Mouse (Mus musculus): ENCODE measurements around the gene Mdm1. TPM values are rescaled to one million over a fixed set of nuclear protein-coding genes. Genes with fewer than 3 reads are reported as not detected.

The Mdm1 gene
- polyA plus RNA-seq, 1 experiment from 2014 or later = 32.7 TPM

DNA sequence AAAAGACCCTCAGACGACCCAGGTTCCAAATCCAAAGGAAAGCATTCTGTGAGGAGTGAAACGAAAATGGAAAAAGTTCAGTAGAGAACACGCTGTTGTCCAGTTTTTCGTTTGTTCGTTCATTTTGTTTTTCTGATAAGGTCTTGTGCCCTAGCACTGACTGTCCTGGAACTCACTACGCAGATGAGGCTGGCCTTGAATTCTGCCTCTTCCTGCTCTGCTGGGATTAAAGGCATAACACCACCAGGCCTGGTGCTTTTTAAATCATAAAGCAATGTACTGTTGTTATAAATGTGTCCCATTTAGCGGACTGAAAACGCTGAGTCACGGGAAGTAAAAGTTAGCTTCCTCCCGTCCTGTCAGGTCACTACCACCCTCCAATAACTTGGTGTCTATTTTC is 37.7 kb upstream of the Mdm1 start:
- 79% methylated on average over 10 of the region's 10 CpGs for WGBS
- ATAC-seq = no peak
- Histone ChIP-seq H3K9me3 (ENCODE audit: control insufficient read depth, low read length) (no peaks in the 10 kb centered on the region), H3K27ac (ENCODE audit: low read length) (no peak overlapping the region), H3K4me2 (ENCODE audit: low read length) (no peak overlapping the region), H3K4me1 (replicated peaks; ENCODE audit: control insufficient read depth, insufficient read depth, low read length) (no peaks in the 10 kb centered on the region; the same call in none of the 2 replicates), H3K27me3 (replicated peaks; ENCODE audit: control insufficient read depth, insufficient read depth, low read length) (no peaks in the 10 kb centered on the region), H3K36me3 (ENCODE audit: control insufficient read depth, insufficient read depth) (no peaks in the 10 kb centered on the region), H3K4me3 (replicated peaks; ENCODE audit: low read length) (no peak overlapping the region), H3K9ac (replicated peaks; ENCODE audit: low read depth, low read length) (no peak overlapping the region)

DNA sequence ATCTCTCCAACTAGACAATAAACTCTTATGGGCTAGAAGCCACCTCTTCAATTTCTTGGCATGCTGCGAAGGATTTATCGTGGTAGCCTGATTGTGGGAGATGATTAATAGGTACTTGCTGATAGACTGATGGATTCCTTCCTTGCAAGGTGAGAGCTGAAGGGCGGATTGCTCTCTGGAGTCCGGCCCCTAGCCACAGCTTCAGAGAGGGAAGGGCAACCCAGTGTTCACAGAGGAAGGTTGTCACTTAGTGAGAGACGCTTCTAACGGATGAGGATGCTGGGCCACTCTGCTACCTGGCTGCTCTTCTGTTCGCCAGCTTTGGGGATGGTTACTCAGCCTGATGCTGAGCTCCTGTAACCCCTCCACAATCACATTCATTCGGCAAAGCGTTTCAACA is 34.6 kb upstream of the Mdm1 start:
- H3K27me3 ChIP-seq (replicated peaks; ENCODE audit: control insufficient read depth, insufficient read depth, low read length) = no peaks in the 10 kb centered on the region
- H3K36me3 ChIP-seq (ENCODE audit: control insufficient read depth, insufficient read depth) = no peaks in the 10 kb centered on the region
- H3K9me3 ChIP-seq (ENCODE audit: control insufficient read depth, low read length) = no peaks in the 10 kb centered on the region
- 90% methylated on average over 9 of the region's 9 CpGs for WGBS
- H3K4me2 ChIP-seq (ENCODE audit: low read length) = no peak overlapping the region
- no peak for ATAC-seq
- H3K4me3 ChIP-seq (replicated peaks; ENCODE audit: low read length) = no peak overlapping the region
- H3K4me1 ChIP-seq (replicated peaks; ENCODE audit: control insufficient read depth, insufficient read depth, low read length) = no peaks in the 10 kb centered on the region; the same call in none of the 2 replicates
- H3K27ac ChIP-seq (ENCODE audit: low read length) = no peak overlapping the region
- H3K9ac ChIP-seq (replicated peaks; ENCODE audit: low read depth, low read length) = no peak overlapping the region

DNA sequence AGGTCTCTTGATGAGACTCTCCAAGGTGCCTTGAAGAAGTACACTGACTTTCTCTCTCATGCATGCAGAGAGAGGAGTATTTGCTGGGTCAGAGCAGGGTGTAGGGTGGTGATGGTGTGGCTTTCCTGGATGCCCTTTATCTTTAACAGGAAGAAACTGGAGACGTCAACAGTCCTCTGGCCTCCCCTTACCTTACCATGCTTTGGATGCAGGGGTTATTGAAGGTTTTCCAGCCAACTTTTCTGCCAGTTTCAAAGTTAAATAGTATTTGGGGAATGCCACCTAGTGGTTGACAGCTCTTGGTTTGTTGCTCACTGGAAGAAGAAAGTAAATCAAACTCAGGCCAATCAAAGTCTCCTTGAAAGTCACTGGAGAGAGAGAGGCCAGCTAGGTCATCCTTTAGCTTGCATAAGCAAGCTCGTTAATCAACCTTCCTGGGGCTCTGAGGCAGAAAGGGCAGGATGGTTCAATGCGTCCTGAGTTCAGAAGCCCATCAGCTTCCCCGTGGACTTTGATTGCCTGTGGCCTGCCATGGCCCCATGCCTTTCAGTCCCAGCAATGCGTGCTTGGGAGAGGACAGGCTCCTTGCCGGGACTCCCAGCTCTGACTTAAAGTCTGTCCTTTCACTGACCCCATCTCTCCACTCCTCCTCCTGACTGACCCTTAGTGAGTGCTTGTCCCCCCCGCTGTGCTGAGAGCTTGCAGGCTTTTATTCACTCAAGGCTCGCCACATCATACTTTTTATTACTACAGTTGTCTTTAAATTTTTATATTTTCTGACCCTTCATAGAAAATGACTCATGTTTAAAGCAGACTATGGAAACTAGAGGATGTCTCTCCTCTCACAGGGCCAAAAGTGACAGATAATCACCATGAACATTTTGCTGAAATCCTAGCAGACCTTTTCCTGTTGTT is 31.3 kb upstream of the Mdm1 start:
- 21% methylated on average over 8 of the region's 8 CpGs for WGBS
- Histone ChIP-seq H3K4me3 (replicated peaks; ENCODE audit: low read length) (no peak overlapping the region), H3K9me3 (ENCODE audit: control insufficient read depth, low read length) (no peaks in the 10 kb centered on the region), H3K4me2 (ENCODE audit: low read length) (no peak overlapping the region), H3K36me3 (ENCODE audit: control insufficient read depth, insufficient read depth) (no peaks in the 10 kb centered on the region), H3K4me1 (replicated peaks; ENCODE audit: control insufficient read depth, insufficient read depth, low read length) (peaks cover 4% of the 10 kb centered on the region; the same call in 1 of the 2 replicates), H3K27ac (ENCODE audit: low read length) (no peak overlapping the region), H3K9ac (replicated peaks; ENCODE audit: low read depth, low read length) (no peak overlapping the region), H3K27me3 (replicated peaks; ENCODE audit: control insufficient read depth, insufficient read depth, low read length) (no peaks in the 10 kb centered on the region)
- no peak for ATAC-seq

DNA sequence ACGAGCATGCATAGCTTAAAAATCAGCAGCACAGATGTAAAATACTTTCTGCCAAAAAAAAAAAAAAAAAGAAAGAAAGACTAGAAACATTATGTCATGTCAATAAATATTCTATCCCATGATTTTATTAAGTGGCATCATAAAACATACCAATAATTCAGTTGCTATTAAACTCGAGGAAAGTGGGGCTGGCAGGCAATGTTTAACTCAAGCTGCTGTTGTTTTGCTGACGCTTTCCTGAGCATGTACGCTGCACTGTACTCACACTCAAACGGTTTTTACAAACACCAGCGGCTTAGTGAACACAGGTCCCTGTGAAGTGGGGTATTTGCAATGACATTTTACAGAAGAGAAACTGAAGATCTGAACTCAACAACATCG is 30.7 kb upstream of the Mdm1 start:
- H3K9ac ChIP-seq (replicated peaks; ENCODE audit: low read depth, low read length) = no peak overlapping the region
- peaks cover 4% of the 10 kb centered on the region; the same call in 1 of the 2 replicates for H3K4me1 ChIP-seq (replicated peaks; ENCODE audit: control insufficient read depth, insufficient read depth, low read length)
- H3K27ac ChIP-seq (ENCODE audit: low read length) = no peak overlapping the region
- H3K9me3 ChIP-seq (ENCODE audit: control insufficient read depth, low read length) = no peaks in the 10 kb centered on the region
- no peak overlapping the region for H3K4me2 ChIP-seq (ENCODE audit: low read length)
- H3K4me3 ChIP-seq (replicated peaks; ENCODE audit: low read length) = no peak overlapping the region
- no peaks in the 10 kb centered on the region for H3K27me3 ChIP-seq (replicated peaks; ENCODE audit: control insufficient read depth, insufficient read depth, low read length)
- H3K36me3 ChIP-seq (ENCODE audit: control insufficient read depth, insufficient read depth) = no peaks in the 10 kb centered on the region
- 74% methylated on average over 7 of the region's 7 CpGs for WGBS
- ATAC-seq = no peak

DNA sequence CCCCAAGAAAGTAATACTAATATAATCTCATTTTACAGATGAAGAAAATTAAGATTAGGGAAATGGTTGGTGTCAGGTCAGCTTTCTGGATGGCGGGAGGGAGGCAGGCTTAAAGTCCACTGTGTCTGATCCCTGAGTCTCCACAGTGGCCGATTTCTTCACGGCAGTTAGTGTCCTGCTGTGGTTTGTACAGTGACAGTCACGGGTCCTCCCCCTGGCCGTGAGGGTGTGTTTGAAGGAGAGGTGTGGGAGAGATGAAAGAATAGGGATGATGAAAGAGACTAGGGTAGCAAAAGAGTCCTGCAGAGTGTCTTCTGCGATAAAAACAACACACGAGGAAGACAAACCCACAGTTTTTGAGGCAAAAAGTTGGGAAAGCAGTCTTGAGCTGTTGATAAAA is 30.0 kb upstream of the Mdm1 start:
- Histone ChIP-seq H3K27me3 (replicated peaks; ENCODE audit: control insufficient read depth, insufficient read depth, low read length) (no peaks in the 10 kb centered on the region), H3K4me1 (replicated peaks; ENCODE audit: control insufficient read depth, insufficient read depth, low read length) (peaks cover 4% of the 10 kb centered on the region; the same call in 1 of the 2 replicates), H3K9me3 (ENCODE audit: control insufficient read depth, low read length) (no peaks in the 10 kb centered on the region), H3K4me3 (replicated peaks; ENCODE audit: low read length) (no peak overlapping the region), H3K36me3 (ENCODE audit: control insufficient read depth, insufficient read depth) (no peaks in the 10 kb centered on the region), H3K27ac (ENCODE audit: low read length) (no peak overlapping the region), H3K9ac (replicated peaks; ENCODE audit: low read depth, low read length) (no peak overlapping the region), H3K4me2 (ENCODE audit: low read length) (no peak overlapping the region)
- no peak for ATAC-seq
- 44% methylated on average over 7 of the region's 7 CpGs for WGBS

DNA sequence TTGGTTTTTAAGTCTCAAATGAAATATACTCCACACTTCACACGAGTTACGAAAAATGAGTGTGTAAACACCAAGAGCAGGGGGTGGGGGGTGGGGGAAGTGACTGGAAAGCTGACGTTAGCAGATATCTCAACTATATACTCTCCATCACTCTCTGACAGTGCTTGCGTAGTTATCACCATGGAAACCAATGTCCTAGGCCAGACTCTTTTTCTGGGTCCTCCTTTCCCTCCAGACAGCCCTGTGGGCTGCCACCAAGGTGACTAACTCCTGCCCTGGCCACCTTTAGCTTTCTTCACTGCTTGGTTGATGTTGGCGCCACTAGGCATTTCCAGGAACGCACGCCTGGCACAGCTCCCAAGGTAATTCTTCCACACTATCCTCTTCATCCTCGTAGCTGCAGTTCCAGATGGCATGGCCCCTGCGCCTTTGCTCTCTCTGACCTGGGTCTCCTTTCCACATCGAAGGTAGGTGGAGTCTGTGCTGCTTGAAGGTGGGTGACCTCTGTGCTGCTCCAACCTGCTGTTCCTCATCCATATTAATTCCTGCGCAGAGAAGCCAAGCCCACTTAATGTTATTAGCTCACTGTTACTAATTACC is 29.2 kb upstream of the Mdm1 start:
- H3K4me2 ChIP-seq (ENCODE audit: low read length) = no peak overlapping the region
- H3K4me3 ChIP-seq (replicated peaks; ENCODE audit: low read length) = no peak overlapping the region
- ATAC-seq = no peak
- H3K9ac ChIP-seq (replicated peaks; ENCODE audit: low read depth, low read length) = no peak overlapping the region
- no peaks in the 10 kb centered on the region for H3K36me3 ChIP-seq (ENCODE audit: control insufficient read depth, insufficient read depth)
- no peaks in the 10 kb centered on the region for H3K9me3 ChIP-seq (ENCODE audit: control insufficient read depth, low read length)
- H3K27me3 ChIP-seq (replicated peaks; ENCODE audit: control insufficient read depth, insufficient read depth, low read length) = no peaks in the 10 kb centered on the region
- peaks cover 4% of the 10 kb centered on the region; the same call in 1 of the 2 replicates for H3K4me1 ChIP-seq (replicated peaks; ENCODE audit: control insufficient read depth, insufficient read depth, low read length)
- no peak overlapping the region for H3K27ac ChIP-seq (ENCODE audit: low read length)
- WGBS = 74% methylated on average over 11 of the region's 11 CpGs

DNA sequence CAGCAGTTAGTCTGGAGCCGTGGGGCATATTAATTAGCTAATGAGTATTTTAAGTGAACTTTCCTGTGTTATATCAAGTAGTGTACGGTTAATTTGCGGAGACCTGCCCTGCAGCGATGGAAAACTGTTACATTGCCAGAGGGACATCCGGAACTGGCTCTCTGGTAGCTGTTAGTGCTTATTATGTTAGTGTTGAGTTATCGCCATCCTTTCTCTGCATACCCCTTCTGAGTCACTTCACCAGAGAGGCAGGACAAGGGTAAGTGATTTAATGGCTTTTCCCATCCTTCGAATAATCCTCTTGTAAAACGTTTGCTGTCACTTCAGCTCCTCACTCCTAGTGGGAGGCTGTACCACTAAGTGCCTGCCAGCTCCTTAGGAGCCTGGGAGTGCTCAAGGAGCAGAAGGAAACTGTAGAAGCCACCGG is 28.3 kb upstream of the Mdm1 start:
- 36% methylated on average over 9 of the region's 9 CpGs for WGBS
- H3K36me3 ChIP-seq (ENCODE audit: control insufficient read depth, insufficient read depth) = no peaks in the 10 kb centered on the region
- H3K4me2 ChIP-seq (ENCODE audit: low read length) = no peak overlapping the region
- H3K9me3 ChIP-seq (ENCODE audit: control insufficient read depth, low read length) = no peaks in the 10 kb centered on the region
- peaks cover 4% of the 10 kb centered on the region; the same call in 1 of the 2 replicates for H3K4me1 ChIP-seq (replicated peaks; ENCODE audit: control insufficient read depth, insufficient read depth, low read length)
- H3K27ac ChIP-seq (ENCODE audit: low read length) = no peak overlapping the region
- H3K4me3 ChIP-seq (replicated peaks; ENCODE audit: low read length) = no peak overlapping the region
- H3K9ac ChIP-seq (replicated peaks; ENCODE audit: low read depth, low read length) = no peak overlapping the region
- H3K27me3 ChIP-seq (replicated peaks; ENCODE audit: control insufficient read depth, insufficient read depth, low read length) = no peaks in the 10 kb centered on the region
- ATAC-seq = no peak

DNA sequence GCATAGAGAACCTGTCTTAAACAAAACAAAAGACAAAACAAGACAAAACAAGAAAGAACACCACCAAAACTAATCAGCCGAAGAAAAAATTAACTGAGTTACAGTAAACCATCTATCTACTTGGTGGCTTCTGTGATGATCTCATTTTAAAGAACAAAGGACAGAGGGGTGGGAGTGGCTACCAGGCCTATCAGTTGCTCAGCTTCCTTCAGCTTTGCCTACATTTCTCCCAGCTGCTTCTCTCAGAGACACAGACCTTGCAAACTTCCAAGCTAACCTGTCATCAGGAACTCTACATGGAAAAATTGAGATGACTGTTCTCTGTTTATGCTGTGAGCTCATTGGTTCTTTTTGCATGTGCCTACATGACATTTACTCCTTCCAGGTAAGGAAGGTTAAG is 27.3 kb upstream of the Mdm1 start:
- Histone ChIP-seq H3K27me3 (replicated peaks; ENCODE audit: control insufficient read depth, insufficient read depth, low read length) (no peaks in the 10 kb centered on the region), H3K4me2 (ENCODE audit: low read length) (no peak overlapping the region), H3K27ac (ENCODE audit: low read length) (no peak overlapping the region), H3K4me1 (replicated peaks; ENCODE audit: control insufficient read depth, insufficient read depth, low read length) (peaks cover 4% of the 10 kb centered on the region; the same call in 1 of the 2 replicates), H3K36me3 (ENCODE audit: control insufficient read depth, insufficient read depth) (no peaks in the 10 kb centered on the region), H3K9me3 (ENCODE audit: control insufficient read depth, low read length) (no peaks in the 10 kb centered on the region), H3K4me3 (replicated peaks; ENCODE audit: low read length) (no peak overlapping the region), H3K9ac (replicated peaks; ENCODE audit: low read depth, low read length) (no peak overlapping the region)
- WGBS = 86% methylated on average over 1 of the region's 1 CpGs
- ATAC-seq = no peak

DNA sequence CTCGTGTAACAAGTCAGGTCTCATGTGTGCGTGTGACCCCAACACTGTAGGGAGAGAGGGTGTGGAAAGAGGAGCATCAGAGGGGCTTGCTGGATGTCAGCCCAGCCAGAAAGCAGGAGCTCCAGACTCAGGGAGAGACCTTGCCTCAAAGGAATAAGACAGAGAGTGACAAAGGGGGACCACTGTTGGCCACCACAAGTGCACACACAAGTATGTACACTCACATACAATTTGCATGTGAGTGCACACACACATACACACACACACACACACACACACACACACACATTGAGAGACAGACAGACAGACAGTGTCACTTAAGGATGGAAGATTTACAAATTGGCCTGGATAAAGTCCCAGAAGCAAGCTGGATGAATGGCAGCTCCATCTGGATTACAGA is 25.2 kb upstream of the Mdm1 start:
- Histone ChIP-seq H3K27me3 (replicated peaks; ENCODE audit: control insufficient read depth, insufficient read depth, low read length) (no peaks in the 10 kb centered on the region), H3K9ac (replicated peaks; ENCODE audit: low read depth, low read length) (no peak overlapping the region), H3K4me3 (replicated peaks; ENCODE audit: low read length) (no peak overlapping the region), H3K27ac (ENCODE audit: low read length) (no peak overlapping the region), H3K9me3 (ENCODE audit: control insufficient read depth, low read length) (no peaks in the 10 kb centered on the region), H3K4me2 (ENCODE audit: low read length) (no peak overlapping the region), H3K4me1 (replicated peaks; ENCODE audit: control insufficient read depth, insufficient read depth, low read length) (peaks cover 4% of the 10 kb centered on the region; the same call in 1 of the 2 replicates), H3K36me3 (ENCODE audit: control insufficient read depth, insufficient read depth) (no peaks in the 10 kb centered on the region)
- 92% methylated on average over 2 of the region's 2 CpGs for WGBS
- ATAC-seq = no peak
